Mouse (Mus musculus) kidney, adult 2 months (tissue): ENCODE results near the gene Cbln1. TPM values are rescaled to one million over a fixed set of nuclear protein-coding genes. Genes with fewer than 3 reads are reported as not detected.

Source experiments
- DNase-seq: peaks from one replicate; pipeline ENCODE4 v3.0.0; 2021
- H3K27ac ChIP-seq: fragments of 200-500 bp; 2 replicates; pipeline ENCODE4 v1.5.1; 2012; ENCODE audit warnings: low read depth, low read length, control low read depth, inconsistent platforms; ENCODE audit not compliant: insufficient read depth
- H3K27me3 ChIP-seq: fragments of 200-500 bp; replicated peaks from 2 replicates; pipeline ENCODE4 v1.6.1; 2012; ENCODE audit warnings: mild to moderate bottlenecking, moderate library complexity, low read length, inconsistent platforms; ENCODE audit not compliant: control insufficient read depth, insufficient read depth
- H3K36me3 ChIP-seq: fragments of 200-500 bp; 2 replicates; pipeline ENCODE4 v1.6.1; 2012; ENCODE audit warnings: mild to moderate bottlenecking, moderate library complexity, low read length, inconsistent platforms; ENCODE audit not compliant: control insufficient read depth, insufficient read depth
- H3K4me1 ChIP-seq: fragments of 200-500 bp; 2 replicates; pipeline ENCODE4 v1.6.1; 2011; ENCODE audit warnings: low read length; ENCODE audit not compliant: control insufficient read depth, insufficient read depth
- H3K4me3 ChIP-seq: fragments of 200-500 bp; 2 replicates; pipeline ENCODE4 v1.5.1; 2011; ENCODE audit warnings: mild to moderate bottlenecking, low read depth, low read length, control low read depth; ENCODE audit not compliant: insufficient read depth
- CTCF ChIP-seq: fragments of 200-500 bp; conservative IDR thresholded peaks from 2 replicates; pipeline ENCODE4 v1.5.1; 2011; ENCODE audit warnings: low read depth, mild to moderate bottlenecking, control low read depth, low read length, moderate library complexity, mixed read lengths; ENCODE audit not compliant: insufficient read depth, insufficient read length
- POLR2A ChIP-seq: fragments of 200-500 bp; IDR thresholded peaks from one replicate; pipeline ENCODE4 v1.6.1; 2011; ENCODE audit warnings: low read depth, low read length, control low read depth
- WGBS: fragments of 180-500 bp; shearing (Covaris S2); methylation state at CpG from one replicate; pipeline ENCODE4 v1.1.7; 2018; 5-methylcytosine and 5-hydroxymethylcytosine counted together
- polyA plus RNA-seq: library from polyadenylated mRNA; depleted of rRNA; stranded (reverse); fragments of >200 nt; gene quantifications from 2 replicates; pipeline ENCODE4 v1.2.3, GENCODE M21; 2012; rRNA removed

Gene Cbln1
- 0.23 and 0.28 TPM in 2 replicates for polyA plus RNA-seq

DNA sequence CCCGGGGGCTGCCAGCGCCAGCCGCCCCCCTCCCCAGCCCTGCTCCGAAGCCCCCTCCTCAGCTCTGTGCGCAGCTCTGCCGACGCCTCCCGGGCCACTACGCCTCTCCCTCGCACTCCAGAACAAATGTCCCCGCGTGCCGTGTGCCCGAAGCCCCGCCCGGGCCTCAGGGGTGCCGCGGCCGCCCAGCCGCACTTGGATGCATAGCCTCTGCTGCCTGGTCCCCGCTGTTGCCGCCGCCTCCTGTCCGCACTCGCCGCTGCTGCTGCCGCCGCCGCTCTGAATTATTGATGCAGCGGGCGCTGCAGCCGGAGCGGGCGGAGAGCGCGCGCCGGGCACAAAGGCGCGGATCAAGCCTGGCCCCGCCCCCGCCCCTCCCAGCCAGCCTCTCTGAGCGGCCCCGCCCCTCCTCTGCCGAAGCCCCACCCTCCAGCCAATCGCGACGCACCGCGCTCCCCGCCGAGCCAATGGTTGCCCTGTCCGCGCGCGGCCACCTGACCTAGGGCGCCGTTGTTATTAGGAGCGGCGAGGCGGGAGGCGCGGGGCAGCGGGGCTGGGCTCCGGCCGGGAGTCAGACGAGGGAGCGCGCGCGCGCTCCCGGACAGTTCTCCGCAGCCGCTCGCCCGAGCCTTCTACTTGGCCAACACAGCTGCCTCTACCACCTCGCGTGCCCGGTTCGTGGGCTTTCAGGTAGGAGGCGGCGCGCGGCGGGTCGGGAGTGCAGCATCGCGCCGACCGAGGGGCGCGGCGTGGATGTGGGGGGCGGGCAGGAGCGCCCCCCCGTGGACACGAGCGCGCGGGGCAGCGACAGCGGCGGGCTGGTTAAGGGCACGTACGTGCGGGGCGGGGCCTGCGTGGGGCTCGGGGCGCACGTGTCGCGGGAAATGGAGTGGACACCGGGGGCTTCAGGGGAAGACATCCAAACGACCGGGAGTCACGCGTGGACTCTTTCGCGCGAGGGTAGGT is at the start of gene Cbln1:
Gene Cbln1, minus strand, starts transcription at position 339 of the 966 bp plus-strand sequence.
- no peak within 1 kb of the TSS for H3K27ac ChIP-seq
- 1% methylated on average over 119 of the region's 122 CpGs for WGBS
- H3K36me3 ChIP-seq, result no peaks in the 10 kb centered on the region
- peak within 1 kb of the TSS; percentile 21 for H3K4me3 ChIP-seq
- 0 out of 2 replicates have a peak, but pooled peaks cover 6% of the 10 kb centered on the region for H3K4me1 ChIP-seq
- peaks cover 14% of the 10 kb centered on the region for H3K27me3 ChIP-seq
- TF ChIP-seq CTCF, result no peak
- TF ChIP-seq POLR2A, result no peak
- DNase-seq, result peak; percentile 87

DNA sequence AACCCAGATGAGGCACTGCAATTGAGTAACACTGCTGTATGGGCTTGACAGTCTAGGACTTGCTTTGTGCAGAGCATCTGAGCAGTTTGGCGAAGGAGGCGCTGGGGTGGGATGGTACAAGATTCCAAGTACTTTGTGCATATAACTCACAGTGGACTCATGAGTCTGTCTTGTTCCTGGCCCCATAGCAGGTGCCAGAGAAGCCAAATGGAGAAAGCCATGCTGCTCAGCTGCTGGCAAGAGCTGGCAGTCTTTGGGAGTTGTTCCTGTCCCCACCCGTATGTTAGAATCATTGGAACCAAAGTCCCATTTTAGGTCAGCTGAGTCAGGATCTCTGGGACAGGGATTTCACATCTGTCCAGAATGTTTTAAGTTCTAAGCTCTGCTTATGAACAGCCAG is 44.7 kb upstream of the Cbln1 start:
- WGBS, result 95% methylated on average over 3 of the region's 3 CpGs
- Histone ChIP-seq H3K4me3 (no peak overlapping the region), H3K36me3 (no peaks in the 10 kb centered on the region), H3K4me1 (no peaks in the 10 kb centered on the region), H3K27me3 (no peaks in the 10 kb centered on the region), H3K27ac (no peak overlapping the region)
- no peak for DNase-seq
- TF ChIP-seq POLR2A (no peak), CTCF (no peak)

DNA sequence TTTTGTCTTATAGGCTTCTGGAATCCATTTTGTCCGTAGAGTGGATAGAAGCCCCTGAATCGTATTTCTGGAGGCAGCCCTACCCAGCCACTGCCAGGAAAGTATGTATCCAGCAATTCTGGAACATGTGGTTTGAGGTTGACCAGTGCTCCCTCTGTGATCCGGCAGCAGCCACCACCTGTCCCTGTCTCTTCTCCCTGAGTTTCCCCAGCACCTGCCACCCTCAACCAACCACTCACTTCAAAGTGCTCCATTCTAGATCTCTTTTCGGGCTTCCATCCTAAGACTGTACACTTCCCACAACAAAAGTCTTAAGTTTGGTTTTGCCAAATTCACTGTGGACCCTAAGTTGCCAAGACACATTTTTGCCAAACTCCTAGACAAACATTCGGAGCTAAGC is 41.4 kb upstream of the Cbln1 start:
- Histone ChIP-seq H3K36me3 (no peaks in the 10 kb centered on the region), H3K4me3 (no peak overlapping the region), H3K4me1 (no peaks in the 10 kb centered on the region), H3K27me3 (no peaks in the 10 kb centered on the region), H3K27ac (no peak overlapping the region)
- no peak for DNase-seq
- TF ChIP-seq CTCF (no peak), POLR2A (no peak)
- WGBS, result 92% methylated on average over 5 of the region's 5 CpGs

DNA sequence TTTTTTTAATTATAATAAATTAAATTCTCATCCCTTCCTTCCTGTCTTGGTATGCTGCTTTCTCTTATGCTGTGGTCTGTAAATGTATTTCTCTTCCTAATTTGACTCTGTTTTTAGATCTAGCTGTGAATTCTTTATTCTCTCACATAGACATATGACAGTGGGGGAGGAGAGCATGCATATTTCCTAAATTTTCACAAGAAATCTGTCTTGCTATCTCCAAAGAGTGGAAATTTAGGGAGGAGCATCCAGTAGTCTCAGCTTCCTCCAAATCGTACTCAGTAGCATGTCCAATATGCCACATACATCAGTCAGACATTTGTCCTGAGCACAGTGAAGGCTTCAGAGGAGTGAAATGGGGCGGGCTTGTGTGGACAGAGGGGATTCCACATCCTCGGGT is 40.9 kb upstream of the Cbln1 start:
- Histone ChIP-seq H3K27ac (no peak overlapping the region), H3K27me3 (no peaks in the 10 kb centered on the region), H3K36me3 (no peaks in the 10 kb centered on the region), H3K4me3 (no peak overlapping the region), H3K4me1 (no peaks in the 10 kb centered on the region)
- 77% methylated on average over 3 of the region's 3 CpGs for WGBS
- DNase-seq, result no peak
- TF ChIP-seq CTCF, result no peak
- TF ChIP-seq POLR2A, result no peak

DNA sequence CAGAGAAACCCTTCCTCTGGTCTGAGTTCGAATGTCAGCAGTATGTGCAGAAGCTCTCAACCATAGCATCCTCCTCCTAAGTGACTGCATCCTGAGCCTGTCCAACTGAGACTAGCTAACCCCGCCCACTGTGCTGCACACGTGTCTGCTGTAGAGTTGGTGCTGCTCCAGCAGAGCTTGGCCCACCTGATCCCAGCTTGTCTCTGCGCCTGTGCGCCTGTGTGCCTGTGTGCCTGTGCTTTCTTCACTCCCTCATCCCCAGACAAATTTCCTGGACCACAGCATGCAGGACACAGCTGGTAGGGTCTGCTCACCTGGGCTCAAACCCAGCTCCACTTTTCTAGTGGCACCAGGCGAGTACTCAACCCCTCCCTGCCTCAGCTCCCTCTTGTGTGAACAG is 40.2 kb upstream of the Cbln1 start:
- no peak for DNase-seq
- no peaks in the 10 kb centered on the region for H3K36me3 ChIP-seq
- no peak for TF ChIP-seq CTCF
- TF ChIP-seq POLR2A, result no peak
- H3K27me3 ChIP-seq, result no peaks in the 10 kb centered on the region
- no peaks in the 10 kb centered on the region for H3K4me1 ChIP-seq
- H3K4me3 ChIP-seq, result no peak overlapping the region
- 78% methylated on average over 6 of the region's 6 CpGs for WGBS
- no peak overlapping the region for H3K27ac ChIP-seq

DNA sequence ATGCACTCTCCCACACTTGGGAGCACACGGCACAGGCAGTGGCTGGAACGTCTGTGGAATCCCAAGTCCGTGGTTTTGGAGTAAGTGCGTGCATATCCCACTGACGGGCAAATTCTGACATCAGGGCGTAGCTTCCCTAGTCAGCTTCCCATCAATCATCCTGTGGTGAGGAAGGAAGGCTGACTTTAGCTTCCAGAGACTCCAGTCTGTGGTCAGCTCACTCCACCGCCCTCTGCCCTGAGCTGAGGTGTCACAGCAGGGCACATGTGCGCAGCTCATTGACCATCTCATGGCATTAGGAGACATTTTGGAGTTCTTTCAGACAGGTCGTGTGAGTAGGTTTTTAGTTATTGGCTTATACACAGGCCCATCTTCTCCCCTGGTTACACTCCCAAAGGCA is 34.6 kb upstream of the Cbln1 start:
- Histone ChIP-seq H3K27me3 (no peaks in the 10 kb centered on the region; the same call in 1 of the 2 replicates), H3K4me1 (no peaks in the 10 kb centered on the region), H3K36me3 (no peaks in the 10 kb centered on the region), H3K4me3 (no peak overlapping the region), H3K27ac (no peak overlapping the region)
- 12% methylated on average over 9 of the region's 9 CpGs for WGBS
- no peak for TF ChIP-seq POLR2A
- no peak for TF ChIP-seq CTCF
- DNase-seq, result no peak

DNA sequence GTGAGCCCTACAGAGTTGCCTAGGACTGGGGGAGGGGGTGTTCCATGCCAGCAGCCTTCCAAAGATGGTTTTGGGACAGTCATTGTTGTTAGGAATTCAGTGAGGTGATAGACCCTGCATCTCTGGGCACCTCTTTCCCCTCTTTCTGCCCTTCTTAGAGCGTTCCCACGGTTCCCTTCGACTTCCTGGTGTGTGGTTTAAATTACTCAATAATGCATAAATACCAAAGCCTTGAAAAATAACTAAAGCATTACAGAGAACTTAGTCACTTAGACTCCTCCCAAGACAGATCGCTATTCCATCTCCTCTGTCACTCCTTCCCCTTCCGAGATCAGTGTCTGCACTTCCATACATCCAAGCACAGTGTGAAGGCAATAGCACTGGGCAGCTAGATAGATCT is 32.0 kb upstream of the Cbln1 start:
- DNase-seq, result no peak
- Histone ChIP-seq H3K27ac (no peak overlapping the region), H3K36me3 (no peaks in the 10 kb centered on the region), H3K4me1 (no peaks in the 10 kb centered on the region), H3K4me3 (no peak overlapping the region), H3K27me3 (no peaks in the 10 kb centered on the region; the same call in 1 of the 2 replicates)
- WGBS, result 69% methylated on average over 5 of the region's 5 CpGs
- TF ChIP-seq CTCF (no peak), POLR2A (no peak)
